Mouse (Mus musculus) adrenal gland, postnatal 14 days (tissue): ENCODE data around the gene Crtc2. TPM values are rescaled to one million over a fixed set of nuclear protein-coding genes. Genes with fewer than 3 reads are reported as not detected.
A peak's percentile ranks its signal among the peaks of the same experiment; 100 is the strongest.

ENCODE experiments used
- DNase-seq: peaks from one replicate; pipeline ENCODE4 v3.0.0; 2021; ENCODE audit warnings: mixed read lengths
- long read RNA-seq, 2 experiments: library from polyadenylated mRNA; stranded (forward); transcript quantifications; one replicate each; pipeline ENCODE4 v2.0.0; 2021
- total RNA-seq: library from RNA; stranded (reverse); gene quantifications from 2 replicates; pipeline ENCODE4 v1.2.3, GENCODE M21; 2021

Crtc2 gene
- total RNA-seq: 37.5 and 51.7 TPM in 2 replicates
- long read RNA-seq, experiment 1, transcript Crtc2-201 (14 exons, 2,747 nt): major isoform, 6 of 19 reads
- long read RNA-seq, experiment 1, partial matches to known transcripts: 4 of 19 reads
- long read RNA-seq, experiment 1, other reads (novel, unspliced or antisense): 9 of 19 reads
- long read RNA-seq, experiment 2, partial matches to known transcripts: 4 of 8 reads
- long read RNA-seq, experiment 2, other reads (novel, unspliced or antisense): 0 of 8 reads

GRCm38 (mm10) chr3:90253653-90254418 is at the start of gene Crtc2:
Gene Crtc2 (plus strand): TSS chr3:90254163.
- peak; percentile 97 for DNase-seq

GRCm38 (mm10) chr3:90204582-90204981 is 49.4 kb upstream of the Crtc2 start:
- DNase-seq: no peak

- DNase-seq: no peak
Observed at GRCm38 (mm10) chr3:90208662-90209061, 45.3 kb upstream of the Crtc2 start.

- DNase-seq: no peak
Observed at GRCm38 (mm10) chr3:90209908-90210566, 43.9 kb upstream of the Crtc2 start.

GRCm38 (mm10) chr3:90211475-90212398 is 42.2 kb upstream of the Crtc2 start:
- DNase-seq: no peak

DNA sequence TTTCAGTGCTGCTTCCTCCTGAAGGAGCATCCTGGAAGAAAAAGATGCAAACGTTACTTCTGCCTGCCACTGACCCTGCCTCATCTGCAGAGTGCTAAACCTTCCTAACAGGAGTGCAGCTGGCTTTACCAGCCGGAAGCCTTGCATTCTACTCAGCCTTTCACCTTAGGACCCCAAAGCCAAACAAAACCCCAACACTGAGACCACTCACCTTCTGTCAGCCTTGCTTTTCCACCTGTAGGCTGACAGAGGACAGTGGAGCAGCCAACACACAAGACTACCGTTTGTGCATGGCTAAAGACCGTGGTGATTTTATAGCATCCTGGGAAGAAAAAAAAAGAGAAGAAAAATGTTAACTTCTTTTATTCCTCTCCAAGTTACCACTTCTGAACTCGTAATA is 41.2 kb upstream of the Crtc2 start:
- DNase-seq: no peak

GRCm38 (mm10) chr3:90213377-90213866 is 40.5 kb upstream of the Crtc2 start, which contains the start of the genes Rps27 and Rab13:
Gene Rps27 (minus strand): TSS chr3:90213651.
Gene Rab13 (plus strand): TSS chr3:90213695.
- peak; percentile 89 for DNase-seq

- peak; percentile 32 for DNase-seq
Observed at GRCm38 (mm10) chr3:90213956-90214684, 39.8 kb upstream of the Crtc2 start.

GRCm38 (mm10) chr3:90215825-90216380 is 38.1 kb upstream of the Crtc2 start:
- no peak for DNase-seq

GRCm38 (mm10) chr3:90220088-90220487 is 33.9 kb upstream of the Crtc2 start:
- peak; percentile 66 for DNase-seq

GRCm38 (mm10) chr3:90220531-90220951 is 33.4 kb upstream of the Crtc2 start:
- DNase-seq: peak; percentile 92

DNA sequence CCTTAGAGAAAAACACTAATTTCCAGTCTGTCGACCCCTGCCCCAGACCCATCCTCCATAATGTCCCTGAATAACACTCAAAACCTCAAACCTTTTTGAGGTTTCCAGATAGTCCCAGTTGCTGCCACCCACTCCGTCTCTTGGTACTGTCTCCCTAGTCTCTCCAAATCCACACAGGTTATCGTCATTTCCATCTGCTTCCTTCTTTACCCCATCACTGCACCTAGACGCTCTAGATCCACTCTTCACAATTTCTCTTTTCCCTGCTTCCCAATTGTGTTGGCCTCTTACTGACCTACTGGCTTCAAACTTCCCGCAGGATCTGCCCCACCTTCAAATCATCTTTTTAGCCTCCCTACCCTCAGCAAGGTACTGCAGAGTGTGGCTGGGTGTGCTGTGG is 32.8 kb upstream of the Crtc2 start:
- DNase-seq: no peak

DNA sequence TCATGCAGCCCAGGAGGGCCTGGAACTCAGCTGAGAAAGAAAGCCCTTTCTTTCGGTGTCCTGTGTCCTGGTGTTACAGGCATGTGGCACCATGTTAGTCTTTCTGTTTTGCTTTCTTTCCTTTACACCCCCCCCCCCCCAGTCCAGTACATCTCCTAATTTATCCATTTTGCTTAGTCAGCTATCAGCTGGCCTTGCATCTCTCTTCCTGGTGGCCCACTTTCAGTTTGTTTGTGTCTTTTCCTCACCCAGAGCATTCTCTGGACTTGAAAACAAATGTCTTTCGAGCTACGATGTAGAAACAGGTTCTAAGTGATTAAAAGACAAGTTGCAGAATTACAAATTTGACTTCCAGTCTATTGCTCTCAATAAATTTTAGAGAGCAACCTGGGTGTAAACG is 31.5 kb upstream of the Crtc2 start:
- DNase-seq: no peak

DNA sequence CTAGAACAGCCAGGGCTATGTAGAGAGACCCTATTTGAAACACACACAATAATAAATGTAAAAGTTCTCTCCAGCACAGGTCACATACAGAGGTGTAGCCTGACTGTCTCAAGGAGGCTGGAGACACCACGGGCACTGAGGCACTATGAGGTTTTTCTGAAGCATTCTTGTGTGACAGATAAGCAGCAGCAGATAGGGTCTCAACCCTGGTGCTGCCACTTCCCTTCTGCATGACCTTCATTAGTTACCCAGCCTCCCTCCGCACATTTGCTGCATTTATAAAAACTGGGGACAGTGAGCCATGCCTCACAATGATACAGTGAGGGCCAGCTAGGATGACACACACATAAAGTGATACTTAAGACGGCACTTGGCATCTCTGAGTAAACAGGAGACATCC is 31.0 kb upstream of the Crtc2 start:
- DNase-seq: no peak

- no peak for DNase-seq
Observed at GRCm38 (mm10) chr3:90224331-90224730, 29.6 kb upstream of the Crtc2 start.

DNA sequence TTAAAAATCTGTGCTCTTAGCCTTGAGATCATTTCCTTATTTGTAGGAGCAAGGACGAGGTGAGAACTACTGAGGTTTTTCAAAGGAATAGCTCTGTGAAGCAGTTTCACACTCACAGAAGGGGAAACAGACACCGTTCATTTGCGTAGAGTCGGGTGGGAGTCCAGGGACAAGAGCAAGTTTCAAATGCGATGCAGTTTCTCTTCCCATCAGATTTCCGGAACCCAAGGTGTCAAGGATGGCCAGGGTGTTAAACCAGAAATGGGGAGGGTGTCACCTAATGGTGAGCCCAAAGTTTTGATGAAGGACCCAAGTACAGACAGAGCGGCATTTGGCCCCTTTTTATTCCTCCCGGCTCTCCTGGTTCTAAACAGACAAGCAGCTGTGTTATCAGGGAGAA is 22.9 kb upstream of the Crtc2 start:
- DNase-seq: no peak

DNA sequence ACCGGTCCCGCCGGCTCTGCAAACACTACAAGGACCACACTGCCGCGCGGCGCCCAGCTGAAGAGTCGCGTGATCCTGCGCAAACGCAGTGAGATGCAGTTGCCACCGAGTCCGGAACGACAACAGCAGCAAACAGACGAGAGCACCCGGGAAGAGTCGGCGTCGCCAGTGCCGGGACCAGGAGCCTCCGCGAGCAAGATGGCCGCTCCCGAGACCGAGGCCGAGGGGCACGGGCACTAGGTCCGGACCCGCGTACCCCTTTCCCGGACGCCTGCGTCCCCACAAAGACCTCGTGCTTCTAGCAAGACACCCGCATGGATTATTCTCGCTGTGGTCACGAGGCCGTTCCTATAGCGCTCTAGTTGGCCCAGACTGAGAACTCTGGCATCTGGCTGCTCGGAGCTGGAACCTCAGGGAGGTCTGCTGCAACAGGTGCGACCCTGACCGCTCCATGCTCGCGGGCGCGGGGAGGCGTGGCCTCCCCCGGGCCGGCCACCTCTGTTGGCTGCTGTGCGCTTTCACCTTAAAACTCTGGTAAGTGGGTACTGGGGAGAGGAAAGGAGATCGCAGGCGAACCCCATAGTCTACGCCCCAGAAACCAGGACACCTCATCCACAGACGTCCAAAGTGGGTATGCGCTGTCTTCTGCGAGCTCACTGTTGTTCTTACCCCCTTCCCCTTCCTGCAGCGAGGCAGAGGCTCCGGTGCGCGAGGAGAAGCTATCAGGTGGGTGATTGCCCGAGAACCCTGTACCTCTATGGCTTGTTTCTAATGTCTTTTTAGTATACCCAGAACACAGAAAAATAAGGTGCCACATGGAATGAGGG is 22.2 kb upstream of the Crtc2 start, which contains the start of gene Jtb:
TSS of gene Jtb (plus strand) at position 91 of the 827 bp plus-strand sequence.
- DNase-seq: peak; percentile 96

GRCm38 (mm10) chr3:90241251-90241650 is 12.7 kb upstream of the Crtc2 start:
- no peak for DNase-seq

DNA sequence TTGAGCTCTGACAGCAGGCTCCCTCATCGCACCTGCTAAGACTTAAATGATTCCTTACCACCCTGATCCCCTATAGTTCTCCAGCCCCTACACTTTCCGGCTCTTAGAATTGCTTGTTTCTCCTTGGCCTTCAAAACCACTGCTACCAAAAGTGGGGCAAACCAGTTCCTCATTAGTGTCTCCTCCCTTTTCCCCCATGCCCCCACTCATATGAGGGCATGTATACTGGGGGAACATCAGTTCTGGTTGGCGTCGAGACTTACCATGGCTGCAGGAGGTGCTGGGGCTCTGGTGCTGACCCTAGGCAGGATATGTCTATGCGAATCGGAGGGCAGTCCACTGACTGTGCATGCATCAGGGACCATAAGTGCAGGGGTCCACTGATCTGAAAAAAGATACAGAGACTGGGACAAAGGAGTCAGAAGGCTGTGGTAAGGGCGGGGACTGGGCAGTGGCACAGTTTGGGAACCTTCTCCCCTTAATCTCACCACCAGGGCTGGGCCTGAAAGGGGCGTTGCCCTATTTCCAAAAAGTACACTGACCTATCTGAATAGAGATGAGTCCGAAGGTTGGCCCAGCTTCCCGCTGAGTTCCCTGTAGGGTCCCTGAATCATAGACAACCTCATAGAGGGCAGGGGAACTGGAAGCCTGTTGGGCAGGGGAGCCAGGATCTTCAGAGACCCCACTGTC is 12.1 kb upstream of the Crtc2 start:
- no peak for DNase-seq
